Mouse (Mus musculus) heart, postnatal 0 days (tissue): ENCODE results near the gene Ptprn2.

Experiments used
- CTCF ChIP-seq: IDR thresholded peaks from 2 replicates; pipeline ENCODE4 v1.5.1; 2016; ENCODE audit warnings: antibody characterized with exemption, control low read depth, low read depth
- EP300 ChIP-seq: IDR thresholded peaks from 2 replicates; pipeline ENCODE4 v1.6.1; 2016; ENCODE audit warnings: antibody characterized with exemption, low read depth

DNA sequence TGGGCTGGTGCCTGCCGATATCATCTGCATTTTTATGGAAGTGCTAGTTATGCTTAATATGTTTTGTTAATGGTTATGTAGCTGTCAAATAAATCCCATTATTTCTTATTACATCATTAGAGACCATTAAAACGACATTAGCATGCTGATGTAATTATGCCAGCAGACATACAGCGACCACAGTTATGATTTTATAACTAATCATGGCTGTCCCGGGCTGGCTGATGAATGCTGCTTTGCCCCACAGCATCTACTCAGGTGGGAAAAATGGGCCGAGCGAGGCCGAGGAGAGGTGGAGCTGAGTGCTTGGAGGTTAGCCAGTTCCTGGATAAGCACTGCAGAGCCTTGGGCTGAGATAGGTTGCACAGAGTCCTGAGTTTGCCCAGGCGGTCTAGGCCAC is 407.1 kb downstream of the Ptprn2 start:
- TF ChIP-seq CTCF (no peak), EP300 (no peak)
